Mouse (Mus musculus) G1E-ER4 (cell line): ENCODE results near the gene Rsu1. TPM values are rescaled to one million over a fixed set of nuclear protein-coding genes. Genes with fewer than 3 reads are reported as not detected.

ENCODE experiments used
- GATA1 ChIP-seq: IDR thresholded peaks from one replicate; pipeline ENCODE4 v1.8.0; 2012; ENCODE audit warnings: low read length, inconsistent platforms
- polyA plus RNA-seq: library from polyadenylated mRNA; stranded (reverse); fragments of >175 nt; gene quantifications from 2 replicates; pipeline ENCODE4 v1.2.3, GENCODE M21; 2012

Rsu1 gene
- 3.2 and 3.6 TPM in 2 replicates for polyA plus RNA-seq

DNA sequence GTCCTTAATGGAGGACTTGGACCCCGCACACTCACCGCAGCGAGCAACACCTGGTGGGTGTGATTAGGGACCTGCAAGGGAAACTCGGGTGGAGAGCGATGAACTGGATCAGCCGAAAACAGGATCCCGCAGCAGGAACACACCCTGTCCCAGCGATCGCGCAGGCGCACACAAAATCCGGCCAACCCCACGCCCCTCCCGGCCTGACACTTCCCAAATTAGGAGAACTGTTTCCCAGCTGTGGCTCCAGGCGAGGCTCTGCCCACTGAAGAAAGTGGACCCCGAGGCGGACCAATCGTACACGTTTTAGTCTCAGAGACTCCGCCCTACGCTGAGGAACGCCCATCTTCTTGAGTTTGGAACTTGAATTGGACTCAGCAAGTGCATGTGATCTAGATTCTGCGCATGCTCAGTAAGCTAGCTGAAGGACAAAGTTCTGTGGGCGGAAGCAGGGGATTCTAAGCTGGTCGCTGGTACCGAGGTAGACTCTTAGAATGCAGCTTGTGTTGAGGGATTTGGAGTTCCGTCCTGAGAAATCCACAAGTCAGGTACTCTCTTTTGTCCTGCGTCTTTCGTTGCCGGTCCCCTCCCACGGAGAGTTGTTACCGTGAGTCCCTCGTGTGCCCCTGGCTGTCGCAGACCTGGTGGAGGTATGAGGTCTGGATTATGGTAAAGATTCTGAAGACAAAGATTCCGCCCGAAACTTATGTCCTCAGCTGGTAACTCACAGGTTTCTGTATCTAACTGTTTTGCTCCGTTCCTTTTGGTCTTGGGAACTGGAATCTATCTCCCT, at the start of gene Rsu1:
TSS of gene Rsu1 (minus strand) at position 251 of the 793 bp plus-strand sequence.
- no peak for TF ChIP-seq GATA1

DNA sequence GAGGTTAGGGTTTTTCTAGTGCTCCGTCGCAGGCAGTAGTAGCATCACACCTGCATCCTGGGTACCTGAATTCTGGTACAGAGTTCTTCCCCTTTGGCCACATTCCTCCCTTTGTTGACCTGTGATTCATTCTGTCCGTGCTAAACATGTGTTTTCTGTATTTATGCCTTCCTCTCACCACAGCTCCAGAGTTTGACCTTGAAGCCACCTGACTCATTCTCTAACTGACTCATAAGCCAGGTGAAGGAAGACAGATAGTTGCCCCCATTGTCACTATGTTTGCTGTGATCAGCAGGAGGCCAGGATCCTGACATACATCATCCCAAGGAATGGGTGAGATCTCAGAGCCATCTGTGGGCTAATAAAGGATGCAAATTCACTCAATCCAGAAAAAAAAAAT, 32.2 kb upstream of the Rsu1 start:
- no peak for TF ChIP-seq GATA1

DNA sequence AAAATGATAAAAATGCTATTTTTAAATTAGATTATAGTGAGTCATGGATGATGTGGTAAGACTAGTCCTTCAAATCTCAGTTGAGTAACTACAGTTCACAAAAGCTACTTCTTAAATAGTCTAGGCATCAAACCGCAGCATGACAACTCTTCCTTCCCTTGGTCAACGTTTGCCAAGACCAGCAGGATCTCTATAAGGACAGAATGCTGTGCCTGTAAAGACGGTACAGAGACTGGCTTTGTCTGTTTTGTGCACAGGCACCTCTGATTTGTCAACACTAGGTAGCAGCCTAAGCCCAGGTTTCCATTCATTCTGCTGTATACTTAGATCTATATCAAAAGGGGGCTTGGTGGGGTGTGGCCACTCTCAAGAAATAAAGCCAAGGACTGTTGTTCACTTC, 27.8 kb upstream of the Rsu1 start:
- TF ChIP-seq GATA1 = no peak

DNA sequence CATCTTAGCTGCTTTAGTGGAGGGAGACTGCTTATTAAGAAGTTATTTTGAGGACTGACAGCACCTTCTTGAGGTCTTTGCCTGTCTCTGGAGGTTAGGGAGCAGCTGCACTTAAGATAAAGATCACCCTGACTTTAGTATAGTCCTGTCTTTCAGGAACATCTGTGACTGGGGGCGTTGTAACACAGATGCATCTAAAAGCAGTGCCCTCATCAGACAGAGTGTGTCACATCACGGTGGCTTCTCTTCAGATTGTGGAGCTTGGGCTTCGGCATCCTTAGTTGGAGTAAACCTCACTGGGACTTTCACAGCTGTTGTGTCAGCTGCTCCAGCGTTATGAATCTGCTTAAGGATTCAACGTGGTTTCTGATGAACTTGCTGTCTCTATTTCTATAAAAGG, 26.5 kb upstream of the Rsu1 start:
- peak; percentile 58 for TF ChIP-seq GATA1

DNA sequence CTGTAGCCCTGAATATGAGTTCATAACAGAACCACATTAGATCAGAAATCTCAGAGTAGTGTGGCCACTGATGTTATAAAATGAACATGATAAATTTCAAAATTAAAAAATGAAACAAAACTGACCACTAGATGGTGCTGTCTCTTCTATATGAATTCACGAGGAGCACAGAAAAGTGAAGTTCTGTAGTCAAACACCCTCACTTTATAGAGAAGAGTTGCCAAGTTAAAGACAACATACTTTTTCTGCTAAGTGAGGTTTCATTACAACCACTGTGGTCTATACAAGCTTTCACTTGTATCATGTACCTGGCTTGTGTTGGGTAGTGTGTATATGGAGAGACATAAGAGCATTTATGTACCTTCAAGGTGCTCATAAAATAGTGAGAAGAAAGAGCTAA, 19.4 kb upstream of the Rsu1 start:
- TF ChIP-seq GATA1 = no peak

DNA sequence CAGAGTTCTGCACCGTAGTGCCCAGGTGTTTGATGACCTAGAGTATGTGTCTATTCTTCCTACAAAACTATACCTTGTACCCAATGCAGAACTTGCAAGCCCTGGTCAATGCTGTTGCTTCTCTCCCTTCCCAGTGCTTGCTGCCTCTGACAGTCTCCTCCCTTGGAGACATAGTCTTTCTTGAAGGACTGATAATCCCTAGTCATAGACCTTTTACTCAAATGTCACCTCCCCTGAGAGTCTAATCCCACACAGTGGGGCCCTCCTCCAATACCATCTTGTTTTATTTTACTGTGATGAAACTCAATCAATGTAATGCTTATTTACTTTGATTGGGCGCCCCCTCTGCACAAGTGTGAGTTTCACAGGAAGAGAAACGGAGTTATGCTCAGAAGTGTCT, 18.9 kb upstream of the Rsu1 start:
- no peak for TF ChIP-seq GATA1

DNA sequence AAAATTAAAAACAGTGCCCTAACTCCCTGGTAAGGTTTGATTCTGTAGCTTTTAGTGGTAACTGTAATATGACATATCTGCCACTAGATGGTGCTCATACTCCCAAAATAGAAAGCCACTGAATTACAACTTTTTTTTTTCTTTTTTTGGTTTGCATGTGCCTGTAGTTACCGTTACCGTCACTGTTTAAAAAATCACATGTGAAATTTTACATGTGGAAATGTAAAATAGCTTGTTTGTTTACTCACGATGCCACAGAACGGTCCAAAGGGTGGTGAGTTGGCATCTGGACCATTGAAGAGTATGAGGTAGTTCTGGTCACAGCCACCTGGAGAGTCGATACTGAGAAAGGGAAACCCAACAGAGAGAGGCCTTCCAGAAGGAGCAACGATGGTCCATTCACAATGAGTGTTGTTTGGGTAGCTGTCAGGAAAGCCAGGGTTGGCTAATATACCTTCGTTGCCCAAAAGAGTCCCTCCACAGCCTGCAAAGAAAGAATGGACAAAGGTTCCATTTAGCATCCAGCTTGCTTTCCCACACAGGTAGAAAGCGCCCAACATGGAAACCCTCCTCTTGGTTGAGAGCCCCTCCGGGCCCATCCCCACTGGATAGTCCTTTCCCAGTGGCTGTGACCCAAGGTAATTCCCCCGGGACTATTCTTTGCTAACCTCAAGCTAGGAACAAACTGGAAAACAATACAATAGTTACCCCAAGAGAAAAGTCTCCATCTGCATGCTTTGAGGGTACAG, 7.1 kb upstream of the Rsu1 start:
- TF ChIP-seq GATA1 = no peak

DNA sequence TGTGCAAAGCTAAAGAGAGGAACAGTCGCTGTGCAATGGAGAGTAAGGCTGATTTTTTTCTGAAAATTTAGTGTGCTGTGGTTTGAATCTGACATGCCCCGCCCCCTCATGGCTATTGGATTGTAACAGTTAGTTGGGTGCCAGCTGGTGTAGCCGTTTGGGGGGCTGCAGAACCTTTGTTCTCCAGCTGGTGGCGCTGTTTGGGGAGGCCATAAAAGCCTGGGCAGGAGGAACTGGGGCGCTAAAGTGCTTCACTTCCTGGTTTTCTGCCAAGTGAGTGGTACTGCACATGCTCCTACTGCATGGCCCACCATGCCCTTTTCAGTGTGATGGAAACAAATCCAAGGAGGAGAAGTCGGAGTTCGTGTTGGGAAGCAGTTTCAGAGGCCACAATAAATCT, 4.7 kb upstream of the Rsu1 start:
- no peak for TF ChIP-seq GATA1

DNA sequence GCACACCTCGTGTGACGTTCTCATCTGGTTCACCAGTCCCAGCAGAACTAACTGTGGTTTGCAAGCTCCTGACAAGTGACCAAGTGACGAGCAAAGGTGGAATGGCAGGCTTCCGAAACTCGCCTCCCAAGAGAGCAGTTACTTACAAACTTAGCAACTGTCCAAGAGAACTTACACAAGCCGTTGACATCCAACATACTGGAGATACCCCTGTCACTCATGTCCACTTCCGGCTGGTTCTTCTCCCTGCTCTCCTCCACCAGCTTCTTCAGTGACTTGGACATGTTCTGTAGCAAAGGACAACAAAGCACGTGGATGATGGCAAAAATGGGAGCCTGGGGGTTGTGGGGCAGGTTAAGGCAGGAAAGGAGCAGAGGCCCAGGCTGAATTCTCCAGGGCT, 479 bp downstream of the Rsu1 start:
- TF ChIP-seq GATA1 = no peak

DNA sequence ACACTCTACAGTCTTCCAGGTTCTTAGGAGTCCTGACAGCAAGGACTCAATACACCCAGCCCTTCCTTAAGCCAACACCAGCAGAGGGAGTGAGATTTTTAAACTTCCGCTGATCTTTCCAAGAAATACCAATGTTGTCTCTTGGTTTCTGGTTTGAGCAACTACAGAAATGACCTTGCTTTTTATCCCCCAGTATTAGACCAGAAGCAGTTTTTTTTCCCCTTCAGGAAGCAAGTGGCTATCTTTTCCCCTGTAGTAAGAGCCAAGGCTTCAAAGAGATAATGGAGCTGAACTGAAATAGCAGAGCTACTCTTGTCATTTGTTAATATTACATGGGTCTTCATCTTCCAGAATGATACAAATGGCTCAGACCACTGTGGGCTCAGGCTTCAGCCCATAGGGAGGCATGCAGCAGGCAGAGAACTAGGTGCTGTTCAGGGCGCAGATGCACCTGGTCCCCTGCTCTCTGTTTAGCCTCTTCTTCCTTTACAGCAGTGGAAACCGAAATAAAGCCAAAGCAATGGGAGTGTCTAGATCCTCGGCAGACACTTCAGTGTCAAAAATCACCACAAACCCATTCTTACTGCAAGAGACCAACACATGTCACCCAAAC, 2.4 kb downstream of the Rsu1 start:
- TF ChIP-seq GATA1 = no peak

DNA sequence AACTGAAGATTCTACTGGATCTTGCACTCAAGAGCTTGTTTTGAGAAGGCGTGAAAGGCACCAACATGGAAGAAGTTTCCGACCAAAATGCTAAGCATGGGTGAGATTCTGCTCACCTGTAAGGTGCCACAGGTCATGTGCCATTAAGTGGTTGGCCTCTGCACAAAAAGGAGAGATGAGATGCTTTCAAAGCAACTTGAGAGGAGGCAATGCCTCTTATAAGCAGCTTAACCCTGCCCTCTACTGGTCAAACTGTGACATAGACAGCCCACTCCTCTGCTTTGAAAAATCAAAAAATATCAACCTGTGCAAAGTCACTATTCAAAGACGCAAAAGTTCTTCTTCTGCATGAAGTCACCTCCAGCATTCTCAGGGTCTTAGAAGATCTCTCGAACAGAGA, 6.3 kb downstream of the Rsu1 start:
- no peak for TF ChIP-seq GATA1

DNA sequence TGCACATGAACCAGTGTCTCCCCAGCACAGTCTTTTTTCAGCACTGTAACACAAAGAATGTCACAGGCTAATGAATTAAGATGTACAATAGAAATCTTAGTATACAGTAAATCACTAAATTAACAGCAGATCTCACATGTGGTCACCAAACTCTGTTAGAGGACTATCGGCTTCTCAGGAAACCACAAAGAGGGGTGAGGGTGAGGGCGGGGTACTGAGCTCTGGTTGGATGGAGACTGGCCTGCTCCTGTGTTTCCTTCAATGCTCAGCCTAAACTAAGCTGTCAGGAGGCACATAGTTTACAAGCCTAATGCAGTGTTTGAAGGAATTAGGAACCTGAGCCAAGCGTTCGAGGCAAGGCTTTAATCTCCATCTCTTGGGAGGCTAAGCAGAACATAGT, 8.1 kb downstream of the Rsu1 start:
- TF ChIP-seq GATA1 = no peak

DNA sequence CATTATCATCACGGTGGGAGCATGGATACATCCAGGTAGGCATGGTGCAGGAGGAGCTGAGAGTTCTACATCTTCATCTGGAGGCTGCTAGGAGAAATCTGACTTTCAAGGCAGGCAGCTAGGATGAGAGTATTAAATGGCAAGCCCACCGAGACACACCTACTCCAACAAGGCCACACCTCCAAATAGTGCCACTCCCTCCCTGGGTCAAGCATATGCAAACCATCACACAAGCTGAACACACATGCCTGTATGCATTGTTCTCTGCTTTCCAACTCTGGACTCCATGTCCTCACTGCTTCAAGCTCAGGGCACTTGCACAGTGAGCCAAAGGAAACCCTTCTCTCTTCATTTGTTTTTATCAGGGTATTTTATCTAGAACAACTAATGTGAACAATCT, 12.6 kb downstream of the Rsu1 start:
- no peak for TF ChIP-seq GATA1

DNA sequence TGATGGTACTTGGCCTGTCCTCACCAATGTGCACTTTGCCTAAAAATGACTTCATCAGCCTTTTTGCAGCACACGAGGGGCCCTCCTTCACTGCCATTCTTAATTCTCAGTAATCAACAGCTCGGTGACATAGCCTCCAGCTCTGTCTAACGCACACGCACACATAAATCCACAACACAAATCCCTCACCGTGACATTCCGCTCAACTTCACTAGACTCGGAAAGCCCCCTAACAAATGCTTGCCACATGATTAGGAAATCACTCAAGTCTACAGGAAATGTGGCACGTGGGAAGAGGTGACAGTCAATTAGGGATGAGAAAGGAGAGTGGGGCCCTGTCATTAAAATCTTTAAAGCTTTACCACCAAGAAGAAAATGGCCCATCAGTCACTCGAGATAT, 30.5 kb downstream of the Rsu1 start:
- no peak for TF ChIP-seq GATA1

DNA sequence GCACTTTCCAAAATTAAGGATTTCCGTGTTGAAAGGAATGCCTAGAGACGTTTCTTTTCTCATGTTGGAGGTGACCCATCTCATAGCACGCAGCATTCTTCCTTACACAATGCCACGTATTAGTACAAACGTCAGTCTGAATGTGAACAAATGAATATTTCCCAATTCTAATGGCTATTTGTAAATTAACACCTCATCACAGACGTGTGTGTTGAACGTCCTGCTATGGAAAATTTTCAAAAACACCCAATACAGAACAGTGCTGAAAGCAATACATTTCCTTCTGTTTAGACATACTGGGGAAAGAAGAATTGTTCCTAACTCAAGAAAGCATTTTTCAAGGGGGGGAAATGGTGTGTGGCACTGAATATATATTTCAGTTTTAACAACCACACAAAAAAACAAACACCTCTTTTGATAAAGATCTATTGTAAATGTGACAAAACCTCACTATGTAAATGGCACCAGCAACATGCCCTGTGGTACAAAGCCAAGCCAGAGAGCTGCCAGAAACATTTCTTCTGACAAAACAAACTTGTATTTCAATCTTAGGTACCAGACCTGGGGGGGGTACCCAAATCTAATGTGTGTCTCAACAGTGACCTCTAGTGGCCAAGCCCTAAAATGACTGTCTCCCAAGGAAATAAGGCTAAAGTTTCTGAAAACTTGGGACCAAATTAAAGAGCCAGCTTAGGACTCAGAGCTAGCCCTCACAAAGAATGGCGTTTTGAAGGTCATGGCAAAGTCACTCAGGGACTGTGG, 33.9 kb downstream of the Rsu1 start:
- no peak for TF ChIP-seq GATA1

DNA sequence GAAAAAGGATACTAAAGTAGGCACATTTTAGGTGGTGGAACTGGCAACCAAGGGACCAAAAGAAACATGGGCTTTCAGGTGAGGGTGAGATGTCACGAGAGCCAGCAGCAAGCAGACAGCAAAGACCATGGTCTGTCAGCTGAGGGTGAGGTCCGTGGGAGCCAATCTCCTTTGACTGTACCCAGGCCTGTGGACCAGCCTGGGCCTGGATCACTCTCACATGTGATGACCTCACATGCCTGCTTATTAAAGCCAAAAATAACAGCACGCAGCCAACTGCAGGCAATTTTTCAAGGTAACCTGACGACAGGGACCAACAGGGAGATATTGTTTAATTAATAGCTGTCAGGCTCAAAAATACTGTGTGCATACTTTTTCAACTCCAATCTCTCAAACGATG, 35.5 kb downstream of the Rsu1 start:
- no peak for TF ChIP-seq GATA1
